Mouse (Mus musculus): Measurements from ENCODE around the gene Olfr1258.
"Not testable (repeated sequence)": the region's sequence is repeated elsewhere in the genome, so short reads cannot be mapped to it uniquely, and the experiment has no call there.

Olfr1258 gene

DNA sequence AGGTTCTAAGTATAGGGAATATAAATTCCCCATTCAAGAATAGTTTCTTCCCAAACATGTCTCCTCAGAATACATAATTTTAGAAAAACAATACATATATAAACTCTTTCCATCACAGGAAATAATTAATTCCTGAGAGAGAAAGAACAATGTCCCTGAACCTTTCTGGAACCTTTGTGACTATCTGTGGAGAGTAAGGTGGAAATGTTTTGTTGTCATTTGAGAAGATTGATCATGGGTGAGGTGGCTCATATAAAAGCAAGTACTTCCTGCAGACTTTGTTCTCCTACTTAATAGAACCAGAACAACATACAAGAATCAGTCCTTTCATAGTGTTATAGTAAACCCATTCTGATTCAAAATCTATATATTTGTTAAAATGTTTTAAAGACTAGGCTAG, at the start of gene Olfr1258:
TSS of gene Olfr1258 (plus strand) at position 301 of the 400 bp plus-strand sequence.
- no peak for DNase-seq (ENCODE audit: low spot score)

DNA sequence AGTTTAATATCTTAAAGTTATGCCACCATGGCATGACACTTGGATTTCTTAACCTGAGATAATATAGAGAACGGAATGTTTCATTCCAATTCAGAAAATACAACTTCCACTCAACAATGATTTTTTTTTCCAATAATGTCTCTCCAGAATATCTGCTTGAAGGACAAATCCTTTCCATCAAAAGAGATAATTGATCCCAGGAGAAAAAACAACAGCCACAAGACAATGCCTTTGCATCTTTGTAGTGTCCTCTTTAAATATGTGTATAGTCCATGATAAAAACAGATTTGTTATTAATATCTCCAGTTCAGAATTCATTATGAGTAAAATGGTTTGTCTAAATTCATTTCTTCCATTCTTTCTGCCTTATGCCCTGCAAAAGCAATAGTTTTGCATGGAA, 49.0 kb upstream of the Olfr1258 start, which contains the start of gene Olfr1257:
TSS of gene Olfr1257 (plus strand) at position 301 of the 400 bp plus-strand sequence.
- no peak for DNase-seq (ENCODE audit: low spot score)

DNA sequence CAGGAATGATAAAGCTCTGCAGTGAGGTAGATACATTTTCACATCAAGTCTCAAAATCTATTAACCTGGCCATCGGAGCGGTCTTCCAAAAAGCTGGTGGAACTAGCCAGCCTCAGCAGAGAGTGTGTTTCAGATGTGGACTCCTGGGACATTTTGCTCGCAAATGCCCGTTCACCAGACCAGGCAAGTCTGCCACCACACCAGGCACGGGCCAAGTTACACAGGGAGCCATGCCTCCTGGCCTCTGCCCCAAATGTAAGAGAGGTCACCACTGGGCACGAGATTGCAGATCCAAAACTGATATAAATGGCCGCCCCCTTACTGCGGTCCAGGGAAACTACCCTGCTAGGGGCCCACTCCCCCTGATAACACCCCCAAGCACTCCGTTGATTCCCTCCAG, 14.5 kb upstream of the Olfr1258 start:
- DNase-seq (ENCODE audit: low spot score): not testable (repeated sequence)

DNA sequence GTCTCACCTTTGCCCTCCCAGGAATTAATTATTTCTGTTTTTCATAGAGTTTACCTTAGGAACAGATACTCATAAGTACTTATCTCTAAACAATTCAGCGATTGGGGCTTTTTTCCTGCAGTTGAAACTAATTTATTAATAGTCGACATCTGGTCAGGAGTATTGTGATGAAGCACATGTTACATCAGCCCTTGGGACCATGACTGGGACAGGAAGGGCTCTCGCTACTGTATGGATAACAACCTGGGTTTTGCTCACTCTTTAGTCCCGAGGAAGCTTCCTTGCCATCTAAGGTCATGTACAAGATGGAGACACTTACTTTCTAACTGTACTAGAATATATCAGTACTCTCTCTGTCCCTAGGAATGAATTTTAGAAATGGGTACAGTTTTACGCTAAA, 21.5 kb downstream of the Olfr1258 start, which contains the start of gene Olfr1259:
TSS of gene Olfr1259 (minus strand) at position 101 of the 400 bp plus-strand sequence.
- no peak for DNase-seq (ENCODE audit: low spot score)

DNA sequence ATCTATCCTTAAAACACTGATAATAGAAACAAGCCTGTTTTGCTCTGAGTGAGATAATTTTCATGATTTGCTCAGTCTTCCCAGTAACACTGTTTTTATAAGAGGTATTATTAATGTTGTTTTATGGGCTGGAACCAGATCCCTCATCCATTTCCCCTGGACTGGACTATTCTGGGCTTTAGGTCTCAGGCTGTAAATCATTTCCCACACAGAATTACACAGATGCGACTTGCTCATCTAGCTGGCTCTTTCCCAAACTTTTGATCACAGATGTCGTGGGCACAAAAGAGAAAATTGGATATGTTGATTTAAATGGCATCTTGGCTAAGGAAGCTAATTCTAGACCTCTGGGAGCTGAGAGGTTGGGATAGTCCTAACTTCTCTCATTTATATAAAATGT, 47.1 kb downstream of the Olfr1258 start, which contains the start of gene Olfr1260:
TSS of gene Olfr1260 (plus strand) at position 157 of the 400 bp plus-strand sequence.
- no peak for DNase-seq (ENCODE audit: low spot score)

DNA sequence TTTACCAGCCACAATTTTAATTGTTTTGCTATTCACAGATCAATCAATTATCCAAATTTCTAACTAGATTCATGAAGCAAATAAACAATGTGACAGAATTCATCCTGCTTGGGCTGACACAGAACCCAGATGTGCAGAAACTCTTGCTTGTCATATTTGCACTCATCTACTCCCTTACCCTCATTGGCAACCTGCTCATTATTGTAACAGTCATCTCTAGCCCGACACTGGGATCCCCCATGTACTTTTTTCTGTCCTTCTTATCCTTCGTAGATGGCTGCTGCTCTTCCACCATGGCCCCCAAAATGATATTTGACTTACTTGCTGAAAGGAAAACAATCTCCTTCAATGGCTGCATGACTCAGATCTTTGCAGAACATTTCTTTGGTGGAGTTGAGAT, 50.6 kb downstream of the Olfr1258 start:
- no peak for DNase-seq (ENCODE audit: low spot score)

Measured in T-cell, adult 2 months (primary cell).